Mouse (Mus musculus): ENCODE data around the gene Pxdc1. TPM values are rescaled to one million over a fixed set of nuclear protein-coding genes. Genes with fewer than 3 reads are reported as not detected.

Pxdc1 gene
- total RNA-seq (2022), result 10 to 100 TPM in 2 of 4 experiments, 1 to 10 TPM in 2; 8.7 to 17.3 (median 10.7) TPM

DNA sequence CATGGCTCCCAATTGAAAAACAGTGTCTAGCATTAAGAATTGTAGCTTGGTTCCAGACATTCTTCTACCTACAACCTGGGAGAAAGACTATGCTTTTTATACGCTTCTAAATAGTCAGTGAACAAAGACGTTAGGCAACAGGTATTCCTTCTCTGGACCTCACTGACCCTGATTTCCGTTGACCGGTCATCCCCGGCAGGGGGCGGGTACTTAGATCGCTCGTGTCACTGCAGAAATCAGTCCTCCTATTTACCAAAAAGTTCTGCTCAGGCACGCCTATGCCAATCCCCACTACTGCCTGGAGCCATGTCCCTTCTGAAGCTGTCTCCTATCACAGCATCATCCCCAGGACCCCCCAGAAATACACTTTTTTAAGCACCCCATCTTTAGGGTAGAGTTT lies at the start of gene Pxdc1:
Pxdc1 (minus strand) TSS at position 96 of the 400 bp plus-strand sequence.
- peak; percentile 48 for DNase-seq (ENCODE audit: low spot score)

DNA sequence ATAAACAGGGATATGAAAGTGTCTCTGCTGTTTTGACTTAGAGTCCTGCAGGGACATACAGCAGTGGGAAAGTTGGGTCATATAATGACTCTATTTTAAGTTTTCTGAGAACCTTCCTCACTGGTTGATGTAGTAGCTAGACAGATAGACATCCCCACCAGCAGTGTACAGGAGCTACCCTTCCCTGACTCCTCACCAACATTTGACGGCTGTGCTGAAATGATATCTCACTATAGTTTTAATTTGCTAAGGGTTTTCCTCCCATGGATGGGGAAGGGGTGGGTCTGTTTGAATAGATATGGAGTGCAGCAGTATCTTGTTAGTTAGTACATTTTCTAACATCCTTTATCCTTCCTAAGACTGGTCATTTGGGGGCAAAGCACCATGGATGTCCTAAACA lies 47.3 kb upstream of the Pxdc1 start:
- DNase-seq (ENCODE audit: low spot score), result no peak

DNA sequence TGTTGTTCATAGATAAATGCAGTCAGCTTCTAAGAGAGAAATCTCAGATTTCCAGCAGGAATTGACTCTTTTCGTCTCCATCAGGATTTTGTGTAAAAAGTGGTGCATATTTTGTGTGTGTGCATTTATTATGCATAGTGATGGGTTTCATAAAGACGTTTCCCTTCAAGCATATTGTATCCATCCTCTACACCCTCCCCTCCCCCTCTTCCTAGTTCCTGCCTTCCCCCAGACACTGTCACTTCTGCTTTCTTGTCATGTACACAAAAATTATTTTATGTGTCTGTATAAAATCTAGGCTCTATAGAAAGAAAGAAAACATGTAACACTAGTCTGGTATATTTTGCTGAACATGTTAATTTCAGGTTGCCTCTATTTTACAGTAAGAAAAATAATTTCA lies 46.8 kb upstream of the Pxdc1 start:
- no peak for DNase-seq (ENCODE audit: low spot score)

DNA sequence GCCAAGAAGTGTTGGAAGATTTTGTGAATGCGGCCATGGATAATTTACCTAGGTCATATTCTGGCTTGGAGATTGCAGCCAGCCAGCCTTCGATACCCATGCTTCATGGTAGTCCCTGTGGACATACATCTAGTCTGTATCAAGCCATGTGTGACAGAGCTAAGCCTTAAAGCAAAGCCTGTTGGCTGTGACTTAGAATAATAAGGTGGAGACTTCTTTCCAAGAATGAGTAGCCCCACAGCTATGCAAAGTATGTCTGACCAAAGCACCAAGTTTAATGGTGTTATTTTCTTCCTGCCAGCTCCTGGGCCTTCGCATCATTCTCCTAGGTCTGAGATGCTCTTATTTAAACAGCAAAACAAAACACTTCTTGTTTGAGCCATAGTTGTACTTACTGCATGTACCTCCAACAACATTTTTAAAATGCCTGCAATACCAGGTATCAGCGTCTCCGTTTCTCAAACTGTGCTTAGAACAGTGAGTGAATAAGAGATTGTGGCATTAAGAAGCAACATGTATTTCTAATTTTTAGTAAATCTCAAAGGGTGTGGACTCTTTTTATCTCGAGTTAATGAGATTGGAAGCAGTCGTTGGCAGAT lies 43.5 kb upstream of the Pxdc1 start:
- no peak for DNase-seq (ENCODE audit: low spot score)

DNA sequence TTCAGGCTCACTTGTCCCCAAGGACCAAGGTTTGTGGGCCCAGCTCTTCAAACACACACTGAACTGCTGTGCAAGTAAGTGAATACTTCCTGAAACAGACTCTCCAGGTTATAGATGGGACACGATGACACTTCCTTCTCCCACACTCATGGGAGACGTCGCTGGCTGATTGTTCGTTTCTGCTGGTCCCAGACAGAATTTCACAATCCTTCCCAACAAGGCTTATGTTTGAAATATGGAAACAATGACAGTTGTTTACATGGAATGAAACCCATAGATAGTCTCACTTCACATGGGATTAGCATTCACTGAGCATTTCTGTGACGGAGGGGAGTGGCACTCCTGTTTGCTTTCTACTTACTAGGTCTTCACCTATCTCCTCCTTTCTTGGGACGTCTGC lies 39.8 kb upstream of the Pxdc1 start:
- no peak for DNase-seq (ENCODE audit: low spot score)

DNA sequence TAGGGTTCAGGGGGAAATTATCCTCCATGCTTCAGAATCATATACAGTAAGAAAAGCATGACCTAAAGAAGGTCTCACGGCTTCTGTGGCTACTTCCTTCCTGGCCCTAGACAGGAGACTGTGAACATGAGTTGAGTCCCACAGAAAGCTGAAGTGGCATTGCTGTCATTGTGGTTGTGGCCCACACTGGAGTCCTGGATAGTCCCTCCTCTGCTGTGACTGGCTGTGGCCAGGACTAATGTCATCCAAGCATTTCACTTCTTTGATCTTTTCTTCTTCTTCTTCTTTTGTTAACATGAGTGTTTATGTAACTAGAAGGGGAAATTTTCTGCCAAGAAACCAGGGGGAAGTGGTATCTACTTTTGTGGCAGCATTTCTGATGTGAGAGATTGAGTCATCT lies 37.8 kb upstream of the Pxdc1 start:
- no peak for DNase-seq (ENCODE audit: low spot score)

DNA sequence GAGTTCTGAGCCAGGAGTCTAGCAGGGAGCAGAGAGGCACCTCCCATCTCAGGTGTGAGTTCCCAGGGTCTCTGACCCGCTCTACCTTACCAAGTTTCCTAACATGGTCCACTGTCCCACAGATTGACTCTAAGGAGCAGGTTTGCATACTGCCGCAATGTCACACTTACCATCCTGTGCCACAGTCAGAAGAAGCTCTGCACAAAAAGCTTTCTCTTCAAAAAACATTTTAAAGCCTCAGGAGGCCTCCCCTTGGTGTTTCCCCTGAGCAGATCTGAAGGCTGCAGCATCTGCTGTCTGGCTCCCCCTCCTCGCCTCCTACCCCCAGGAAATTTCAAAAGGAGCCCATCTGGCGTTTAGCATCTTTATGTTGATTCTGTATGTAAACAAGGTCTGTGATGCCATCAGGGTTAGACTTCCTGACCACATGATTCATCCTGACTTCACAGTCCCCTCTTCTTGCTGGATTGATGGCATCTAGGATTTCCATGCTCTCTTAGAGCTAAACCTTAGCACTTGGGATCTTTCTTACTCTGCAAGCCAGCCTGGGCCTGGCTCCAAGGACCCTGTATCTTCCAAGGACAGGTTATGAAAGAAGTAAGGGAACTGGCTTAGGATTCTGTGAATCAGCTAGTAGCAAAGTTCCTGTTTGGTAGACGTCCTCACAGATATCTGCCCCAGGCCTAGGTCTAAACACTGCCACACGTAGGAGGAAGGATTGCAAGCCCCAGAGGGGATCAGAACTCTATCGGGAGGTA lies 31.9 kb upstream of the Pxdc1 start:
- no peak for DNase-seq (ENCODE audit: low spot score)

DNA sequence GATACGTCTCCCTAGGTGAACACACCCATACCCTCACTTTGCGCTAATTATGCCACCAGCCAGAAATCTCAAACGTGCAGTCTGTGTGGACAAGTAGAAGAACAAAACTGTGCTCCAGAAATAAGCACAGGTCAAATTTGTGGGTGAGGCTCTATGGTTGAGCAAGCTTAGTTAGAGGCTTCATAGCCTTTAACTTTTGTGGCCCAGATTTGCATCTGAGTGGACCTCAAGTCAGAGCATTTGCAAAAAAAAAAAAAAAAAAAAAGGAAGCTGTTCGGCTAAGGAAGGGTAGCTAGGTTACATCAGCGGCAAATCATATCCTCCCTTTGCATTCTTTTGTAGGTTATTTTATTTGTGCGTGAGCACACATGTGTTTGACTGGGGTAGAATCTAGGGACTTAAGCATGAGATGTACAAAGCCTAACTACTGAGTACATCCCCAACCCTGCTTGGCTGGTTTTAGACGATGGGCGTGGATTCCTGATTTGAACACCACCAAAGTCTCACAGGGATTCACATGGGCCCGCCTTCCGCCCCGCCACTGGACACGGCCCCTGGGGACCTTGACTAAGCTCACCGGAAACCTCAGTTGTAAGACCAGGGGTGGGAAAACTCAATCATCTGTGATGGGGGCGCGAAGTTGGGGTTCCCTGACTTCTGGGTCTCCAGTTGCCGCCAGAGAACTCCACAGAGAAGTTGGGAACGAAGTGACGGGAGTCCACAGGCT lies 30.6 kb upstream of the Pxdc1 start:
- DNase-seq (ENCODE audit: low spot score), result peak; percentile 25

DNA sequence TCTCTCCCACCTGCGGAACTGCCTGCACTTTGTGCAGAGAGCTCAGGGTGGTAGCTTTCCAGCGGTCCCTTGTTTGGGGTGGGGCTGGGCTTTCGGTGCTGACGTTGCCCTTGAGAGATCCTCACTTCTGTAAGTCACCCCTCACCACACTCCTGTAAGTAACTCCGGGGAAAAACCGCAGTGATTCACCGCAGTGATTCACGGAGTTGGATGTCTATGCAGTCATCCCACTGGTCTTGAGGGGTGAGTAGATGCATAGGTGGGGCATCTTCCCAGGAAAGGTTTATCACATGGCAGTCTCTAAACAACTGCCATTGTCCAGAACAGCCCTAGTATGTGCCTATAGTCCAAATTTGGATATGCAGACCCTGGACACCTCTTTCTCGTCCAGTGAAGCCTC lies 30.0 kb upstream of the Pxdc1 start:
- no peak for DNase-seq (ENCODE audit: low spot score)

DNA sequence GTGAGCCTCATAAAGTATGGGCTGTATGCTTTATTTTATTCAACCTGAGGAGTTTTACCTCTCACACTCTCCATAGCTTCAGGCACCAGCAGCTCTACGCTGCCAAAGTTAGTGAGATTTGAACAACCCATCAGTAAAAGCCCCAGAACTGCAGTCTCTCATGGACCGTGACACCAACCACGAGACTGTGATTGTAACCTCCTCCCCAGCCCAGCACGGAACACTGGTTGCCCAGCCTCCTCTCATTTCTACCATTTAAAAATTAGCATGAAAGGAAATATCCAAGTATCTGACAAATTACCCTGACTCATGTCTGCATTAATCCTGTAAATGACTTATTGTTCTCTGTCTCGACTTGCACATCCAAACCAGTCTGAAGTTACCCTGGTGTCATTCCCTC lies 23.2 kb upstream of the Pxdc1 start:
- no peak for DNase-seq (ENCODE audit: low spot score)

DNA sequence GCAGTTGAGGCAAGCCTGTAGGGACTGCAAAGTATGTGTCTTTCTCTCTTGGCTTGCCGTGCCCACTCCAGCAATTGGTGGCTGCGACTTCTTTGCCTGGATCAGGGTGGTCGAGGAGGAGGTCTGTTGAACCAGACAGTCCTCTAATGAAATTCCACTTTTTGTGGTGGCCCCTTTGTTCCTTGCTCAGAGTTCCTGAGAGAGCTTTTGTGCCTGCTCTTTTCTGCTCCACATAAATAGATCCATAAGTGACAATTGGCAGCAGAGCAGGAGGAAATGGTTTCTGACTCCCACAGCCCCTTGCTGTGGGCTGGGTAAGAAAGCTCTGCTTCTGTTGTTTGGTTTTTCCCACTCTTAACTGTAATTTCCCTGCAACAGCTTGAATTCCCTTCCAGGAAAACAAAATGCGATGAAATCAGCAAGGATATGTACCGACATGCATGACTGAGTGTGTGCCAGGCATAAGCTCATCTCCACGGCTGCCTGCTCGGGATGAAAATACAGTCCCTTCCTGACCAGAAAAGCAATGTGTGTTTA lies 22.6 kb upstream of the Pxdc1 start:
- no peak for DNase-seq (ENCODE audit: low spot score)

DNA sequence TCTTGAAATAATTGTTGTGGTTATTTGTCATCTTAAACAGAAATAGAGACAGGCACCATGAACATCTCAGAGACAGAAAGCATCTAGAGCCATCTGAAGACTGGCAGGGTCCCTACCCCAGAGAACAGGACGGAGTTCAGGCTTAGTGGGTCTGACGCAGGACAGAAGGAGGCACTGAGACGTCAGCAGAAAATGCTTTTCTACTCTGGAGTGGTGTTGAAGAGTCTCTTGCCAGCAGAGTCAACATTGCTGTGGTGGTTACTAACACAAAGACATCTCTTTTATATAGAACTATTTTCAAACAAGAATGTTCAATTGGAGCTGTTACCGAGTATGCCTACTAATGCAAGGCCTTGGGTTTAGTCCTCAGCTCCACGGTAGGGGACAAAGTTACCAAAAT lies 20.1 kb upstream of the Pxdc1 start:
- no peak for DNase-seq (ENCODE audit: low spot score)

DNA sequence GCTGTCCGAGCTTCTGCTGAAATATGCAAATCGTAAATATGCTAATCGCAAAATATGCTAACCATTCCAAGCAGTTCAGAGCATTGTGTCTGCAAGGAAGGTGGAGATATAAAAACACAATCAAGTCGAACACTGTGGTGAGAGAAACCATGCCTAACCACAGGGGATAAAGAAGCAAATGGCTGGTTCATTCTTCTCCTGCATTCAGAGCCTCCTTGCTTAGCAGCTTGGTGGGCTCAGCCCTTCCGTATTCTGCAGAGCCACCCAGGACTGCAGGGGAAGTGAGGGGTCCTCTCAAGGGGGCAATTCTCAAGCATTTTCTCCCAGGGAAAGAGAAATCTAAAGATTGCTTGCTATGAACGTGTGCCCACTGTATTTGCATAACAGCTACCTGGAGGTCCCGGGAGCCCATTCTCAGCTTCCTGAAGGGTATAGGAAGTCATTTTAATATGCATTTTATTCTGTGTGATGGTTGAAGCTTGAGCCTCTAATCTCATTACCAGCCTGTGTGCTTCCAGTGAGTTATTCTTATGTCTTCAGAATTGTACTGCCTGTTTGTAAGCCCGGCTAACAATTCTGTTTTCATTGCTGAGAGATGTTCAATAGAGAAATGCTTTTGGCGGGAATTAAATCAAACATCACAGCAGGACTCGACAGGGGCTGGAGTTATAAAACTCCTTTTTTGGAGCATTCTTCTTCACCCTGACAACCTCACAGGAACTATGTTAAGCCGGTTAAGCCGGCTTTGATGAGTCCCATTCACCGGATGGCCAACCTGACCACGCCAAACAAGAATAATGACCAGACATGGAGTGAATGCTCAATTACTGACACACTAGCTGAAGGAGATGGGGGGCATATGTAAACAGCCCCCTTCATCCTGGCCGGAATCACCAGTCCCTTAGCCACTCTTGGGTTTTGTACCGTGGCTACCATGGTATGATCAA lies 16.9 kb upstream of the Pxdc1 start:
- DNase-seq (ENCODE audit: low spot score), result no peak

DNA sequence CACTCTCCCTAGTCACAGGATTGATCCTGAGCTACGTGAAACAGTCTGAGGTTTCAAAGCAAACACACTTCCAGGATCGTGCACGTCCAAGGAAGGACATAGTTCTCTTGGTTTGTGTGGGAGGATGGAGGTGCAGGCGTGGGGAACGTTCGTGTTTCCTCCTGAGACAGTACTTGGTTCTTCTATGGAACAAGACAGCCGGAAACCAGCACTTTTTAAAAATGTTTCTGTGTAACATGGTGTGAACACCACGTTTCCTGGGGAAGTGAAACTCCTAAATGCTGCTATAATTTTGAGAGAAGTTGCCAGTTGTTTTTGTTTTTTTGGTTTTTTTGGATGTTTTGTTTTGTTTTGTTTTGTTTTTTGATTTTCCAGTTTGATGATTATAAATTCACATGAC lies 13.9 kb upstream of the Pxdc1 start:
- DNase-seq (ENCODE audit: low spot score), result peak; percentile 52

DNA sequence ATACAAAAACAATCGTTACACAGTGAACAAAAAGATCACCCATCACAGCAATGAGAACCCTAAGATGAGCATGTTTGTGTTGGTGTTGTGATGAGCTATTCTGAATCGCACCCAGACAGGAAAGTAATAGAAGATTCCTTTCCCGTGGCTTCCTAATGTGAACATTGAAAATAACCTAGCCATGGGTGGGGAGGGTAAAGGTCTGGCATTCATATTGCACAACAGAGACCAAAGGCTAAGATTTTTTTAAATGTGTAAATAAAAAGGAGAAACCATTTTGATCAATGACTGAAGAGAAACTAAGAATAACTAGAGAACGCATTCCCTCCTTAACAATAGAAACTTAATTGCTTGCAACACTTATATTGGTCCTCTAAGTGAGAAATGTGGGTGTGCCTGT lies 11.8 kb upstream of the Pxdc1 start:
- no peak for DNase-seq (ENCODE audit: low spot score)

DNA sequence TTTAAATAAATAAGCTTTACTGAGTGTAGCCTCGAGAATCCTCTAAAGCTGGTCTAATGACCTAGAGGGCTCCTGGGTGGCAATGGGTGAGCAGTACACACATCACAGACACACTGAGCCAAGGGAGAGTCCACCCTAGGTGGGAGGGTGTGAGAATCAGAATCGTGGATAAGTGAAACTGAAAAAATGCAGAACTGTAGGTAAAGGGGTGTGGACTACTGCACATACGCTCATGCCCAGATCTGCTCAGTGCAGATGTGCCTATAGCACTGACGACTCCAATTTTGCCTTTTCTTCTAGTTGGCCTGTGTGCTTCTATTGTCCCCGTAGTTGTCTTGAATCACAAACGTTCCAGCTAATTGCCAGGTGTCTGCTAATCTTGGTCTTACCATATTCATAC lies 10.5 kb upstream of the Pxdc1 start:
- no peak for DNase-seq (ENCODE audit: low spot score)

DNA sequence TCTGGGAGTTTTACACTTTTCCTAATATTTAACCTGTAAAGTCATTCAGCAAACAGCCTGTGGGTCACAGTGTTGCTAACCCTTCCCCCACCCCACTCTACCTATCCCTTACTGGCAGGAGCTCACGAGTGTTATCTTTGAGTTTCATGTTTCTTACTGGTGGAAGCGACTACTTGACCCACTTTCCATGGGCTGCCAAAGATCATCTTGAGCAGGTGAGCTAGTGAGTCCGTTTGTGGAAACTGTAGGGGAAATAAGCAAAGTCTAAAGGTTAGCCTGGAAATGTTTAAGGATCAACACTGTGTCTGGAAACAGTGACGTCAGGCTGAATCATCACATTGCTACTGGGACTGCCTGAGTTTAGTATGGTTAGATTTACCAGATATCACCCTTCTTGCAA lies 6.2 kb upstream of the Pxdc1 start:
- DNase-seq (ENCODE audit: low spot score), result no peak

DNA sequence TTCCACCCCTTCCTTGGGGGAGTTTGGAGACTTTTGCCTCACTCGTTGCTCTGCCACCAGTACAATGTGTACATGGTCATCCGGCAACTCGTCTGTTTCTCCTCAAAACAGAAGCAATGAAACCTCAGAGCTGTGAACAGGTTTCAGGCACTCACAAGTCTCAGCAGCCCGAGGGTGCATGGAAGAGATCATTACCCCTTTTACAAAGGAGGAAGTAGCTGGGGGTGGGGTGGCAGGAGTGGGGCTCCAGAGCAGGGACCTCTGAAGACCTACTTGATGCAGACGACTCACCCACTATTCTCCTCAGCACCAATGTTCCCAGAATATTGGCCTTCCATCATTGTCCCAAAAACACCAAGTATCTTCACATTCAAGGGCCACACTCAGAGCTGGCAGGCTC lies 3.1 kb upstream of the Pxdc1 start:
- no peak for DNase-seq (ENCODE audit: low spot score)

DNA sequence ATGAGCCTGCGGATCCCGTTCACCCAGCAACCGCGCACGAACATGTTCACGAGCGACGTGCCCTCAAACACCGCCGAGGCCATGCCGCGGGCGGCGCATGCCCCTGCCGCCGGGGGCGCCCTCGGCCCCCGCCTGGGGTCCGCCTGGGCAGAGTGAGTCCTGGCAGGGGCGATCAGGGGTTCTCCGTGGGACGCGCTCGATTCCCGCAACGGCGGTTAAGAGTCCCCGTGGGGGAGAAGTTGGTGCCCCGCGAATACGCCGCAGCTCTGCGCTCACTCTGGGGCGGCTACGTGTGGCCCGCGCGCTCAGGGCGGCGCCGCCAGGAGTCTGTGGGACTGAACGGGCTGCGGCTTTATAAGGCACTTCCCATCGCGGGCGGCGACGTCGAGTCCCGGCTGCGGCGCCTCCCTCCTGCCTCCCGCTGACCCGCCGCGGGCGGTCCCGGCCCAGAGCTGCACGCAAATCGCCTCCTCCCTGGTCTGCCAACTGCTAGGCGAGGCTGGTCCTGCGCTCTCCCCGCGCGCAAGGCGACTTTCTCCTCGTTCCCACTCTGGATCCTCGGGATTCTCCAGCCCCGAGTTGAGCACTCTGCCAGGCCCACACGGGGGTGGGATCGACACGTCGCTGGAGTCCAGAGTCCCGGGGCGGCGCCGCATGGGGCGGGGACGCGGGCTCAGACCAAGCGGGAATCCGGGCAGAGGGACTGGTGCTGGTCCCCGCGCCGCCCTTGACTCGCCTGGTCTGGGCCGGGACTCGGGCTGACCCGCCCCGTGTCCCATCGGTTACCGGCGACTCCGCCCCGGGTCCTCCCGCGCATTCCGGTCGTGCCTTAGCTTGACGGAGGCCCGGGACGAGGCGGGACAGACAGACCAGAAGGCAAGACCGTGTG lies 689 bp downstream of the Pxdc1 start:
- DNase-seq (ENCODE audit: low spot score), result peak; percentile 85

DNA sequence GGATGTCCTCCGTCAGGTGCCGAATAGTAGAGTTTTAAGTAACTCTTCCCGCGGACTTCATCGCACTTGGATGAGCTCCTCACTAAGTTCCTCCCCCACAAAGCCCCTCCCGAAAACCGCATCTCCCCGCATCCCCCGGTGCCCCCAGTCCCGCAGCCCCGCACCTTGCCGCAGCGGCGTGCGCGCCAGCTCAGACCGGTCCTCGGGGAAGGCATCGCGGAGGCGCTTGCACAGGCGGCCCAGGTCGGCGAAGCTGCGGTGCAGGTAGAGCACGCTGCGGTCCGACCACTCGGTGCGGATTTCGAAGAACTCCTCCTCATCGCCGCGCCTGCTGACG lies 1.3 kb downstream of the Pxdc1 start:
- DNase-seq (ENCODE audit: low spot score), result no peak
